Mouse (Mus musculus): Measurements from ENCODE around the gene Arsg.

Arsg gene

GRCm38 (mm10) chr11:109473171-109474085 lies at the start of gene Arsg, which contains the start of gene Slc16a6:
Gene Arsg, plus strand, starts transcription at chr11:109473374.
Gene Slc16a6, minus strand, starts transcription at chr11:109473598.
- peak; percentile 83 to 85 for DNase-seq (ENCODE audit: low spot score in 2 of 2)

GRCm38 (mm10) chr11:109425392-109426271 lies 47.5 kb upstream of the Arsg start, which contains the start of gene Amz2:
Gene Amz2, plus strand, starts transcription at chr11:109425946.
- peak; percentile 96 to 98 for DNase-seq (ENCODE audit: low spot score in 2 of 2)

- DNase-seq (ENCODE audit: low spot score in 2 of 2), result no peak
Observed at GRCm38 (mm10) chr11:109426272-109426586, 46.9 kb upstream of the Arsg start.

DNA sequence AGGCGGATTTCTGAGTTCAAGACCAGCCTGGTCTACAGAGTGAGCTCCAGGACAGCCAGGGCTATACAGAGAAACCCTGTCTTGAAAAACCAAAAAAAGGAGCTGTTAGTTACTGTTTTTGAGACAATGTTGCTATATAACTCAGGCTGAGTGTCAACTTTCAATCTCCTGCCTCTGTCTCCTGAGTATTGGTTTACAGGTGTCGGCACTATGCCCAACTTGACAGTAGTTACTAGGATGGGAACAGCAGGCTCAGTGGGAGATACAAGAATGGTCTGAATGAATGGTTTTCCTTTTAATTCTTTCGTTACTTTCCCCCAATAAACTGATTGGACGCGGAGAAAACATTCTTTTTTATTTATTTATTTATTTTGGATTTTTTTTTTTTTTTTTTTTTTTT lies 45.8 kb upstream of the Arsg start:
- no peak for DNase-seq (ENCODE audit: low spot score in 2 of 2)

- no peak for DNase-seq (ENCODE audit: low spot score in 2 of 2)
Observed at GRCm38 (mm10) chr11:109434233-109434798, 38.9 kb upstream of the Arsg start.

DNA sequence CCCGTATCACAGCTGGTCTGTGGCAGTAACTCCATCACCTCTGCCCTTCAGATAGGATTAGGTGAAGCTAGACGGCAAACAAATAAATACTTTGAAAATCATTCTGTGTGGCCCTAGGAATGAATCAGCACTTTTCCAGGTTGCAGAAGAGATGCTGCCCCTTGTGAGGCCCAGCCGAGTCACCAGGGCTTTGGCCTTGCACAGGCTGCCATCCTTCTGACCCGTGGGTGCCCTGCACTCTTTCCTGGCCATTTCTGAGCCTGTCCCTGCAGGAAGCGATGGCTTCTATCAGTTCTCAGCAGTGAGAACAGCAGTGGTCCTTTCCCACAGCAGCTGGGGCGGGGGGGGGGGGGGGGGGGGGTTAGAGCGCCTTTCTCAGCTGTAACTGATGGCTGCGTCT lies 36.3 kb upstream of the Arsg start:
- DNase-seq (ENCODE audit: low spot score in 2 of 2), result no peak

DNA sequence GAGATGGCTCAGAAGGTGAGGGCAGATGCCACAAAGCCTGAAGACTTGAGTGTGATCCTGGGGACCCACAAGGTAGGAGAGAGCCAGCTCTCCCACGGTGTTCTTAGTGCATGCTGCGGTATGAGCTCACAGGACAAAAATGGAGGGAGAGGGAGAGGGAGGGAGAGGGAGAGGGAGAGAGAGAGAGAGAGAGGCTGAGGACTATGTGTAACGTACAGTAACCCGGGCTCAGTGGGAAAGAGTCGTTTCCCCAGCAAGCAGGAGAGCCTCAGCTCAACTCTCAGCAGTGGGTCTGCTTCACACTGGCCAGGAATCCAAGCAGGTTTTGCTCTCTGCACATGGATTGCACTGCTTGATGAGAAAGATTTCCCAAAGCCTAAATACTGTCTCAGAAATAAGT lies 34.0 kb upstream of the Arsg start:
- DNase-seq (ENCODE audit: low spot score in 2 of 2), result no peak

DNA sequence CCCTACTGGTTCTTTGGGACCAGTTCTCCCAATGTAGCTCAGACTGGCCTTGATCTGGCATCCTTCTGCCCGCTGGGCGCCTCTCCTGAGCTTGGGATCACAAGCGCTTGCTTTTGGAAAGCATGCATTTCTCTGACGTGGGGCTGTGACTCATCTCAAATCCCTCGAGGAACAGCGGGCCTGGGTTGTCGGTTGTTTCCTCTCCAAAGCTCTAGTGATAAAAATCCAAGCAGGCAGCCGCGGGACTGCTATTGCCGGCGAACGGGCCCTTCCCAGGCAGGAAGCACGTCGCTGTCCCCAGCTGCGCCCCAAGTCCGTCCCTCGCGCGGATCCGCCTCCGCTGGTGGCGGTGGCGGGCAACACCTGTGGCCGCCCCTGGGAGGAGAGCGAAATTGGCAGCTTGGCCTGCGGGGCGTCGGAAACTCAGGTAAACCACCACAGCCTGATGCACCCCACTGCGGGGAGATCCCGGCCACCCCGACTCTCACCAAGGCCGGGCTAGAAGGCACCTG lies 33.3 kb upstream of the Arsg start:
- DNase-seq (ENCODE audit: low spot score in 2 of 2), result peak; percentile 31 to 54

GRCm38 (mm10) chr11:109440641-109441040 lies 32.5 kb upstream of the Arsg start:
- DNase-seq (ENCODE audit: low spot score in 2 of 2), result no peak

DNA sequence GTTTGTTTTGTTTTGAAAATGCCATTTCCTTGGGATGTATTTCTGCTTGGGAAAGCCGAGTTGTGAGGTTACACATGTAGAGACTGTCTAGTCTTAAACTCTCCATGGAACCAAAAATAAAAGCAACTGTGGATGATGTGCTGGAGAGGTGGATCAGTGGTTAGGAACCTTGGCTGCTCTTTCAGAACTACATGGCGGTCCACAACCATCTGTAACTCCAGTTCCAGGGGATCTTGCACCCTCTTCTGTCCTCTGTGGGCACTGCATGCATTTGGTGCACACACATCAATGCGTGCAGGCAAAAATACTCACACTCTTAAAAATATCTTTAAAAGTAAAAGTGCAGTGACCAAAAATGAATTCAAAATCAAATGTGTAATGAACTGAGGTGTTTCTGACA lies 32.1 kb upstream of the Arsg start:
- no peak for DNase-seq (ENCODE audit: low spot score in 2 of 2)

DNA sequence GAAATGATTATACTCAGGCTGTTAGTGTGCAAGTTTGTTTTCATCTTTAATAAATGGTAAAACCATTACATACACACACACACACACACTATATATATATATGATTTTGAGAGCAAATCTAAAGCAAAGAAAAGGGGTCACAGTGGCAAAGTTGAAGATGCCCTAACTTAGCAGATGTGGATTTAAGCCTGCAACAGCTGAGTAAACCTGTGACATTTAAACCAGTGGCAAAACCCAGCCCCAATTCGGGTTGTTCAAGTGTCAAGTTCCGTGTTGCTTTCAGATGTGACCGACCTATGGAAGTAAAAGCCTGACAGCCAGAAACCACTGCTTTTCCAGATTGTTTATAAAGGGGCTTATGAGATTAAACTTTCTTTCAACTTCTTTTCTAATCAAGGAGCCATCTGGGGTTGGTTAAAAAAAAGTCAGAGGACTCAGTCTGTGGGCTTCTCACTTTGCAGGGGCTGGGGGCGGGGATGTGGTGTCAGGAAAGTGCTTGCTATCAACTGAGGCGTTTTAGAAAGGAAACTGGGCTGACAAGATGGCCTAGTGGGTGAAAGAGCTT lies 30.9 kb upstream of the Arsg start:
- DNase-seq (ENCODE audit: low spot score in 2 of 2), result no peak

GRCm38 (mm10) chr11:109443468-109444263 lies 29.5 kb upstream of the Arsg start:
- no peak for DNase-seq (ENCODE audit: low spot score in 2 of 2)

DNA sequence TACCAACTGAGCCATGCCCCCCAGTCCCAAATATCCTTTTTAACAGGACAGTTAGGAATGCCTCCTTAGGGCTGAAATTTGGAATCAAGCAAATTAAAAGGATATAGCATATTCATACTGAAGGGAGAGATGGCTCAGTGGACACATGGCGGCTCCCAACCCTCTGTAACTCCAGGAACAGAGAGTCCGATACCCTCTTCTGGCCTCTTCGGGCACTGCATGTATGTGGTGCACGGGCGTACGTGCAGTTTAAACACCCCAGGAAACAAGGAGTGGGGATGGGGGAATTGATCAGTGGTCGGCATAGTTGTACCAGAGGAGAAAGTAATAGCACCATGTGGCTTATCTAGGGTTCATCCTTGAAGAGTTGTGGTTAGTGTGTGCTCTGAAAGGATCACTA lies 28.6 kb upstream of the Arsg start:
- DNase-seq (ENCODE audit: low spot score in 2 of 2), result no peak

GRCm38 (mm10) chr11:109445438-109446035 lies 27.6 kb upstream of the Arsg start:
- no peak for DNase-seq (ENCODE audit: low spot score in 2 of 2)

DNA sequence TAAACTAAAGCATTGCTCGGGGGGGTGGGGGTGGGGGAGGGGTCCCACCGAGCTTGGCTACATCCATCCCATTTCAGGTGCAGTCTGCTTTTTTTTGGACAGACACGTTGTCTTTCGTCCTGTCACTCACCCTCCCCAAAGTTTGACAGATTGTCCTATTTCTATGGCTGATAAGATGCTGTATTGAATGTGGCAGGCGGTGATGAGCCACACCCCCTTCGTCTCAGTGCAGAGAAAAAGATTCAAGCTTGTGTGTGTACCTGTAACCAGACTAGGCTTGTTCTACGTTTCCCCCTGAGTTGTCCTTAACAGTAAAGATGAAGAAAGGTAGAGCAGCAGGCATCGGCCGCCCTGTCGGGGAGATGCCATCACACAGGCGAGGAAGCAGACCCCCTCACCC lies 22.0 kb upstream of the Arsg start:
- no peak for DNase-seq (ENCODE audit: low spot score in 2 of 2)

GRCm38 (mm10) chr11:109456261-109456660 lies 16.9 kb upstream of the Arsg start:
- no peak for DNase-seq (ENCODE audit: low spot score in 2 of 2)

GRCm38 (mm10) chr11:109458165-109458564 lies 15.0 kb upstream of the Arsg start:
- DNase-seq (ENCODE audit: low spot score in 2 of 2), result no peak

GRCm38 (mm10) chr11:109460586-109460985 lies 12.6 kb upstream of the Arsg start:
- DNase-seq (ENCODE audit: low spot score in 2 of 2), result no peak

GRCm38 (mm10) chr11:109465068-109465467 lies 8.1 kb upstream of the Arsg start:
- DNase-seq (ENCODE audit: low spot score in 2 of 2), result no peak

DNA sequence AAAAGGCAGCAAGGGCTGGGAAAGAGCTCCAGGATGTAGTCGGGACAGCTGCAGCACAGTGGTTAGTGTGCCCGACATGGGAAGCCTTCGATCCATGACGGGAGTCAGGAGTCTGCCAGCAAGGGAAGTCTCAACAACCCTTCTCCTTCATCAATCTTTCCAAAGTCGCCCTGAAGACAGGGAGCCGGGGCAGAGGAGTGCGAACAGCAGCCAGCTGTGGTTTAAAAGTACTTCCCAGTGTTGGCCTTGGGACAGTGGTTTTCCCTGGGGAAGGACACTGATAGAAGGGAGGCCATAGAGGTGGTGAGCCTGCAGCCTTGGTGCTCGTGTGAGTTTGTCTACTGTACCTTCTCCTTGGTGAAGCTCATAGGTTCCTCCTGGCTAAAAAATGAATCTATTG lies 6.2 kb upstream of the Arsg start:
- DNase-seq (ENCODE audit: low spot score in 2 of 2), result no peak

Data from frontal cortex, postnatal 10 days (tissue).